Mouse (Mus musculus) embryo, embryonic 11.5 days (tissue): ENCODE measurements around the gene Psmb3.

ENCODE experiments used
- DNase-seq: peaks from one replicate; pipeline ENCODE4 v3.0.0-alpha.2; 2012; ENCODE audit warnings: low read depth, low spot score

The Psmb3 gene

GRCm38 (mm10) chr11:97753277-97753676, 50.1 kb downstream of the Psmb3 start:
- no peak for DNase-seq

DNA sequence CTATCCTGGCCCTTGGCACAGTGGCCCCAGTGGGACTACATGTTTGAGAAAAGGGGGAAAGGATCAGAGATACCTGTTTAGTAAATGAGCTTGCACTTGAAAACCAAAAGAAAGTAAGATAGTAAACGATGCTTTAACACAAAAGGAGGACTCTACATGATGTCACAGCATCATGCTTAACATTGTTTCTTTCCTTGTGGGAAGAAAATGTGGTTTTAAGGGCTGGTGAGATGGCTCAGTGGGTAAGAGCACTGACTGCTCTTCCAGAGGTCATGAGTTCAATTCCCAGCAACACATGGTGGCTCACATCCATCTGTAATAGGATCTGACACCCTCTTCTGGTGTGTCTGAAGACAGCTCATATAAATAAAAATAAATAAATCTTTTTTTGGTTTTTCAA, 54.9 kb downstream of the Psmb3 start:
- no peak for DNase-seq

DNA sequence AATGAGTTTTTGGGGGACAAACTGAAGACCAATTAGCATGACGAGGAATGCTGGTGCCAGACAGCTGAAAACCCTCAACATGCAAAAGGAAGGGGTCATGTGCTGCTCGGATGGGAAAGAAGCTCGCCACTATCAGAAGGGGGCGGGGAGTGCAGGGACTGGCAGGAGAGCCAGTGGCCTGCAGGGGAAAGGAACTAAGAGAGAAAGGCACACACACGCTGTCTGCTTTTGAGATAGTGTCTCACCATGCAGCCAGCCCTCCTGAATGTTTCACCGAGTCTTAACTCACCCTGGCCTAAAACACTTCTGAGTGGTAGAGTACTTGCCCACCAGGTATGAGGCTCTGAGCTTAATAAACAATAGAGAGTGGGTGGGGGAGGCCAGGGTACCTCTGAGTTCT, 55.7 kb downstream of the Psmb3 start:
- DNase-seq = no peak

DNA sequence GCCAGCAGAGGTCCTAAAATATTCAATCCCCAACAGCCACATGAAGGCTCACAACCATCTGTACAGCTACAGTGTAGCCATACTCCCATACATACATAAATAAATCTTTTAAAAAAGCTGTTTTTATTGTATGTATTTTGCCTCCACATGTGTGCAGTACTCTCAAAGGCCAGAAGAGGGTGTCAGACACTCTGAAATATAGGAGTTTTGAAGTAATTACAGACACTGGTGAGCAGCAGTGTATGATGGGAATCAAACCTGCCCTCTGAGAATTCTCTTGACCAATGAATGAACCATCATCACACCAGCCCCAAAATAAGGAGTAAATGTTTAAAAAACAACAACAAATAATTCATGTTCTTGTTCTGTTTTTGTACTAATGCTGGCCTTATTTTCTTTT, 58.4 kb downstream of the Psmb3 start:
- no peak for DNase-seq
